Mouse (Mus musculus) forelimb bud, embryonic 11.5 days (tissue): ENCODE measurements around the gene Tent5c.

Experiments used
- DNase-seq: peaks from one replicate; pipeline ENCODE4 v3.0.0-alpha.2; 2012; ENCODE audit warnings: low read depth, low spot score

The Tent5c gene

DNA sequence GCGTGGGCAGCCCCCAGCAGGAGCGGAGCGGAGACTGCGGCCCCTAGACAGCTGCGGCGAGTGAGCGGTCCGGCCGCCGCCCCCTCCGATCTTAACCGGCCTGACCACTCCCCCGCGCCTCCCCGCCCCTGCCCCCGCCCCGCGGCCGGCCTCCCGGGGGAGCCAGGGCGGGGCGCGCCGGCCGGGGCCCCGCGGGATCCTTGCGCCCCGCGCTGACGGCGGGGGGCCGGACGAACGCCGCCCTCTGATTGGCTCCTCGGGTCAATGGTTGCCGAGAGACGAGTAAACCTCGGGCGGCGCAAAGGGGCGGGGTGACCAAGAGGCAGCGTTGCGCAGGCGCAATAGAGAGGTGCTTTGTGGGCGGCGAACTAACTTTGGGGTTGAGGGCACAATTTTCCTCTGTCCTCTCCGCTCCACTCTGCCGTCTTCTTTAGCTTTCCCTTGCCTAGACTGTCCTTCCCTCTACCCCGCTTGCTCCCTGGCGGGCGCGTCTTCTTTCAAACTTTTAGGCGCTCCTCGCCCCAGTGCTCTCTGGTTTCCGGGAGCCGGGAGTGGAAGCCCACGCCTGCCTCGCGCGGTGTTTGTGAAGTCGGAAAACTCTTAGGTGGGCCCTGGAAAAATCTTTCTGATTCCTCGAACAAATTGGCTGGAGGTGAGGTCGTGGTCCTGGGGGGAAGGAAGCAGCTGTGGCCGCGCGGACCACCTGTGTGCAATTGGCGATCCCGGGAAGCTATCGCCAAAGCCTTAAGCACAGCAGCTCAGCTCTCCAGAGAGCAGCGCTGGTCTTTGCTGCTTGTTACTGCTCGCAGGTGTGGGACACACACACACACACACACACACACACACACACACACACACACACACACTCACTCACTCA is at the start of gene Tent5c:
TSS of gene Tent5c (minus strand) at position 192 of the 877 bp plus-strand sequence.
- DNase-seq, result peak; percentile 94

DNA sequence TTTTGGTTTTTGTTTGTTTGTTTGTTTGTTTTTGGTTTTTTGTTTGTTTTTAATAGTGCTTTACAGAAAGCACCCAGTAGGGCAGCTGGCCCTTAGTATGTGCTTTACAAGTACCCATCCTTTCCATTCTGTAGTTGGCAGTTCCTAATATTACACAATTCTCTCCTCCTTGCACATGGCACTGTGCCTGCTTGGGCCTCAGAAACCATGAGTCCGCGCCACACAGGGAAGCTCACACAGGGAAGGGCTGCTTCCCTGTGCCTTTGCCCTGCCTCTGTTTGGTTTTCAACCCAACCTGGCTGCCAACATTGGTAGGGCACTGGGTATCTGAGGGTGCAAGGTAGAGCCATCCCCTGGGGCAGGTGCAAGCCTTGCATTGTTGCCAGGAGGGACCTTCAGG is 47.6 kb upstream of the Tent5c start:
- DNase-seq, result no peak

- DNase-seq, result no peak
Observed at GRCm38 (mm10) chr3:100535902-100536301, 46.8 kb upstream of the Tent5c start.

DNA sequence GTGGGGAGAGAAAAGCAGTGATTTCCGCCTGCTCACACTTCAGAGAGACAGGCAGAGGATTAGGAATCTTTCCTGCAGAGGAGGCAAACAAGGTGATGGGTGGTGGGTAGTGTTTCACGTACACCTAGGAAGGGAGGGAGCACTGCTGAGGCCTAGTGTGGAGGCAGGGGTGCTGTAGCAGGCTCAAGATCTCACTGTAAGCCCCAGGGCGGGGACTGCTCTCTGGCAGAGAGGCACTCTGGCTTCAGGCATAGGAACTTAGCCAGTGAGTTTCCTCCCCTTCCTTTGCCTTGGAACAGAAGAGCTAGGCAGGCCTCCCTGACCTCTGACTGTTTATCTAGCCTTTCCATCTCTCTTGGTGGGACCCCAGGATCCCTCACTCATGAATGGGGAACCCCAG is 46.2 kb upstream of the Tent5c start:
- DNase-seq, result no peak

DNA sequence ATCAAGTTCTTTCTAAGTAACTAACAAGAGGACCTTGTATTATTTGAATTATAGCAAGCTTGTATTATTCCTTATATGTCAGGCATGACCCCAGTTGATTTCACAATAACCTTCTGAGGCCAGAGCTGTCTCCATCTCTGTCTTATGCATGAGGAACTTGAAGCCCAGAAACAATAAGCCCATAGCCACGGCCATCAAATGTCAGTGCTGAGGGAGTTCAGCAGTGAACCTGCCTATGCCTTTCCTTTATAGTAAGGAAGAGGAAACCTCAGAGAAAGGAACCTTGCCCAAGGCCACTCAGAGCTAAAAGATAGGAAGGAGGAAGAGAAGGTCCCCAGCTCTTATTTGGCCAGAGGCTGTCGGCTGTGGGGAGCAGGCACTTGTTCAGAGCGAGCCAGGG is 45.3 kb upstream of the Tent5c start:
- no peak for DNase-seq

DNA sequence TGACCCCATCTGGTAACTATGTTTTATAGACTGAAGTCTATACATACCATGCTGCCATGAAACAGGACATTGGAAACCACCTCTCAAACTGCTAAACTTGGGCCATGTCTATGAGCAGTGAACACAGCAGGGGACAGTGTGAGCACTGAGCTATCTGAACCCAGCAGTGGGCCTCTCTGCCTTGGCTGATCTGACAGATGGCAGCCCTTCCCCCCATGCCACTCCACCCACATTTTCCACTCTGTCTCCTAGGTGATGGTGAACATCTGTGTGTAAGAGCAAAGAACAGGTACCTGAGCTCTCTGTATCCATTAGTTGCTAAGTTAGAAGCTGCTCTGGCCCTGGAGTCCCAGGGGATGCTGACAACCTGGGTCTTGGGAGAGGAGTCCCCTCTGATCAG is 44.3 kb upstream of the Tent5c start:
- no peak for DNase-seq

DNA sequence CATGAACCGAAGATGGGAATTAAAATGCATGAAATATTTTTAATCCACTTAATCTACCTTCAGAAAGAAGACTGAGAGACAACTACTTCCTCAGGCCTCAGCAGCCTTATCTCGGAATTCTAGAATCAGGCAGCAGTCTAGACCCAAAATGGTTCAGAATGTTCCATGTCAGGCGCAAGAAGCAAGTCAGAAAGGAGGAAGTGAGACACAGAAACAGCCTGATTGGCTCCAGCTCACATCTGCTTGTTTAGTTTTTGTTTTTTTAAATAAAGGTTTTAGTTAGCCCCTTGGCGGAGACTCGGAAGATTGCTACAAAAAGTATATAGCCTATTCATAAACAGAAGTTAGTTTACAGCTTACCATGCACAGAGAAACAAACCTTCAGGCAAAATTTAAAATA is 41.8 kb upstream of the Tent5c start:
- DNase-seq, result no peak

GRCm38 (mm10) chr3:100530244-100530788 is 41.2 kb upstream of the Tent5c start:
- no peak for DNase-seq

- no peak for DNase-seq
Observed at GRCm38 (mm10) chr3:100522671-100523070, 33.5 kb upstream of the Tent5c start.

DNA sequence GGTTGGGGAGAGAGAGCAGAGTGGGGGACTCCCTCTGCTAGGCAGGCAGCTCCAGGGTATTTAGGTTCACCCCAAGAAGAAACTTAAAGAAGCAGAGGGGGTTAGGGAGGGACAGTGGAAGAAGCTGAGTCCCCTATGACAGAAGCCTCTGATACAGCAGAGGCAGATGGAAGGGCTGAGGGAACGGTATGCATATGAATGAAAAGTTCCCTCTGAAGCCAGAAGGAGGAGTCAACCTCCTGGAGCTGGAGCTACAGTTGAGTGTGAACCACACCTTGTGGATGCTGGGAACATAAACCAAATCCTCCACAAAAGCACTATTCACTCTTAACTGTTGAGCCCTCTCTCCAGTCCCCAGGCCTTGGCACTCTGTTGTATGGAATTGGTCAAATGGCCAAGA is 32.5 kb upstream of the Tent5c start:
- no peak for DNase-seq

- DNase-seq, result no peak
Observed at GRCm38 (mm10) chr3:100515754-100516141, 26.6 kb upstream of the Tent5c start.

- no peak for DNase-seq
Observed at GRCm38 (mm10) chr3:100515093-100515753, 26.1 kb upstream of the Tent5c start.

- DNase-seq, result no peak
Observed at GRCm38 (mm10) chr3:100507174-100507573, 18.1 kb upstream of the Tent5c start.

DNA sequence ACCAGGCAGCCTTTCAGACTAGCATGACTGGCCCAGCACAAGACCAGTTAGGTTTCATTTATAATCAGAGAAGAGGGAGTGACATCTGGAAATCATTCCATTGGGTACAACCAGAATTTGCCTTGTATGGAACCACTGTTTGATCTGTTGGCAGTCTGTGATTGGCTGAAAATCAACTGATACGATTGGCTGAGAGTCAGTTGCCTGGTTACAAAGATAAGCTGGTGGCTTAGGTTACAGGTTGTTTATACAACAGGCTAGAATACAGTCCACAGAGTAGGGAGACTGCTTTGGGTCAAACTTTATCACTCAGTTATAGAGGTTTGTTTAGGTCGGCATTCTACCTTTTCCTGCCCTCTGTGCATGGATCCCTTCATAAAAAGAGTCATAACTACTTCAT is 17.6 kb upstream of the Tent5c start:
- peak; percentile 37 for DNase-seq

DNA sequence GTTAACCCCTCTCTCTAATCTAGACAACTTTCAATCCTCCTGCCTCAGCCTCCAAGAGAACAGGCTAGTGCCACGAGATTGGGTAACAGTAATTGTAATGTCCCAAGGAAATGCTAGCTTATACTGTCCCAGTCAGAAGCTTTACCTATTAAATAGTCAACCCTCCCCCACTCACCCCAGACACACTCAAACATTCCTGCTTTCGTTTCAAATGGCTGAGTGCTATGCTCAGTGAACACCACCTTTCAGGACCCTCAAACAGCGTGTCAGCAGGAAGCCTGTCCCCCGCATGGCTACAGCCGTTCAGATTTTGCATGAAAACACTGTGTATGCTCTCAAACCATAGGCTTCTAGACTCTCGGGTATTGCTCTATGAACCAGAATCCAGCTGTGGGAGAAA is 14.8 kb upstream of the Tent5c start:
- DNase-seq, result no peak

DNA sequence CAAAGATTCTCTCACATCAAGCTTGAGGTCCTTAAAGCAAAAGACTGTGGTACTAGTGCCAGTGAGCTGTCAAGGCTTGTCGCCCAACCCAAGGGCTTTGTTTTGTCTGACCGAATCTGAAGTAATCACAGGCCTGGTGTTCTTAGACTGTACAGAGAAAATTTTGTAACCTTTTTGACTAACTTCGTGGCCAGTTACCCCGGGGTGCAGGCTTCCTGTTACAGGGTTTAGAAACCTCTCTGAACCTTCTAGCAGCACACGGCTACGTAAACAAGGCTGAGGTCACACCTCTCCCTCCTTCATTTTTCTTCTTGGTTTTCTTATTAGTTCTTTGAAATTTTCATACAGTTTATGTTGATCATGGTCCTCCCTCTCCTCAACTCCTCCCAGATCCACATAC is 13.4 kb upstream of the Tent5c start:
- DNase-seq, result no peak

GRCm38 (mm10) chr3:100501899-100502298 is 12.8 kb upstream of the Tent5c start:
- no peak for DNase-seq

- no peak for DNase-seq
Observed at GRCm38 (mm10) chr3:100496081-100496480, 7.0 kb upstream of the Tent5c start.

DNA sequence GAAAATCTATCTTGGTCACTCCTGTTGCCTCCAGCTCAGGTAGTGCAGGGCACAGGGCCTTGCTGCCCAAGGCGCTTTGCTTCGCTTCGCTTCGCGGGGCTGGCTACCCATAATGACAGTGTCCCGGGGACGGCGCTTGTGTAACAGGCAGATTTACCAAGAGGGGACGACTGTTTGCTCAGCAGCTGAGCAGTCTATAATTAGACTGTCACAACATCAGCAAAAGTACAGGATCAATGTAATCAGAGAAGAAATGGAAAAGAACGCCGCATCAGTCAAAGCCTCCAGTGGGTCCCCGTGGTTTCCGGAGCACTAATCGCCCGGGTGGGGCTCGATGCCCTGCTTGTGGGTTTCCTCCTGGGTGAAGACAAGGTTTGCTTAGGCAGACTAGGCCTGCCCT is 6.3 kb upstream of the Tent5c start:
- no peak for DNase-seq

- no peak for DNase-seq
Observed at GRCm38 (mm10) chr3:100494912-100495311, 5.8 kb upstream of the Tent5c start.

GRCm38 (mm10) chr3:100490010-100490300 is 831 bp upstream of the Tent5c start:
- no peak for DNase-seq

GRCm38 (mm10) chr3:100488251-100489132 is 632 bp downstream of the Tent5c start:
- peak; percentile 13 for DNase-seq
